ENCODE assay signal across 28 mouse cellular contexts in genomic region chr19:24792876-24793275, GRCm38 (mm10).
DNase-seq lines count a peak whose midpoint lies in the region; ATAC-seq and TF ChIP-seq lines count a peak whose summit lies in the region.
"Had no signal": no experiment of that assay in that cellular context is flagged by ENCODE, and none has a peak within 500 bp of the region (broad histone marks: within the 10 kb centered on the region; RNA-seq: fewer than 3 reads in every experiment).

No protein-coding gene starts in this region.

- no peak for DNase-seq in gastrocnemius, adult 2 months
- no peak for DNase-seq in gastrocnemius, postnatal 25 days
- DNase-seq in heart, embryonic 10.5 days (ENCODE audit: low spot score), result peak; percentile 61
- DNase-seq in heart, postnatal 10 days, result no peak
- DNase-seq in liver, embryonic 11.5 days (ENCODE audit: low spot score), result no peak
- DNase-seq in liver, result no peak
- DNase-seq: adrenal gland, adult 8-10 months; cerebellum, adult 2 months; cerebellum, postnatal 14 days; kidney, adult 9 months; kidney, postnatal 25 days; lung, postnatal 4 days; right cerebral cortex, postnatal 4 days; thymus, adult 18-20 months; thymus, postnatal 4 days had no signal

- intact Hi-C loops in gastrocnemius, adult 2 months (cut with DNase I), result no loop called here
- intact Hi-C loops in heart, postnatal 10 days (cut with DNase I), result loop anchor here (5.0 kb wide), 1 partner anchor 86 kb away; no protein-coding TSS in a partner anchor

- peaks cover 2% of the 10 kb centered on the region; the same call in 1 of the 2 replicates for H3K36me3 ChIP-seq in heart, embryonic 10.5 days
- no peaks in the 10 kb centered on the region for H3K36me3 ChIP-seq in liver, embryonic 11.5 days (ENCODE audit: control insufficient read depth, insufficient read depth, low read length)
- no peaks in the 10 kb centered on the region for H3K36me3 ChIP-seq in liver, embryonic 15.5 days (replicated peaks)
- H3K36me3 ChIP-seq: embryonic facial prominence, embryonic 15.5 days; G1E; hindbrain, embryonic 12.5 days; intestine, embryonic 15.5 days; lung, embryonic 15.5 days; midbrain, embryonic 12.5 days; neural tube, embryonic 12.5 days had no signal

- no peak overlapping the region for H3K4me2 ChIP-seq in liver, embryonic 11.5 days
- H3K4me2 ChIP-seq in liver, embryonic 15.5 days, result peak overlapping the region; percentile 50; the same call in 1 of the 2 replicates
- H3K4me2 ChIP-seq: embryonic facial prominence, embryonic 15.5 days; forebrain, embryonic 13.5 days; hindbrain, embryonic 12.5 days; intestine, embryonic 15.5 days; lung, embryonic 15.5 days; midbrain, embryonic 12.5 days; neural tube, embryonic 12.5 days had no signal

- H3K4me3 ChIP-seq in gastrocnemius, adult 2 months, result no peak overlapping the region
- no peak overlapping the region for H3K4me3 ChIP-seq in heart, embryonic 10.5 days
- no peak overlapping the region for H3K4me3 ChIP-seq in liver, embryonic 11.5 days (ENCODE audit: low read depth, low read length)
- no peak overlapping the region for H3K4me3 ChIP-seq in liver, embryonic 15.5 days (replicated peaks)
- H3K4me3 ChIP-seq: embryonic facial prominence, embryonic 15.5 days; forebrain, embryonic 13.5 days; hindbrain, embryonic 12.5 days; intestine, embryonic 15.5 days; lung, embryonic 15.5 days; megakaryocyte, embryonic 14.5 days; midbrain, embryonic 12.5 days; myocyte; neural tube, embryonic 12.5 days had no signal

- ATAC-seq in liver, embryonic 11.5 days (replicated peaks; ENCODE audit: low FRiP score), result no peak
- ATAC-seq in liver, embryonic 15.5 days (ENCODE audit: insufficient read depth), result no peak
- ATAC-seq: forebrain, embryonic 13.5 days; hindbrain, postnatal 0 days; intestine, embryonic 15.5 days had no signal

- no peaks in the 10 kb centered on the region for H3K27me3 ChIP-seq in heart, embryonic 10.5 days (ENCODE audit: insufficient read depth, poor library complexity, severe bottlenecking)
- H3K27me3 ChIP-seq in liver, embryonic 11.5 days (replicated peaks; ENCODE audit: control insufficient read depth, insufficient read depth, low read length), result no peaks in the 10 kb centered on the region
- H3K27me3 ChIP-seq in liver, embryonic 15.5 days, result no peaks in the 10 kb centered on the region
- H3K27me3 ChIP-seq: embryonic facial prominence, embryonic 15.5 days; forebrain, embryonic 13.5 days; hindbrain, embryonic 12.5 days; intestine, embryonic 15.5 days; lung, embryonic 15.5 days; neural tube, embryonic 12.5 days had no signal

- WGBS in heart, embryonic 10.5 days, result 79% methylated on average over 5 of the region's 5 CpGs
- 78% methylated on average over 5 of the region's 5 CpGs for WGBS in liver, embryonic 11.5 days
- WGBS in liver, embryonic 15.5 days (ENCODE audit: insufficient replicate concordance), result 62% methylated on average over 5 of the region's 5 CpGs

- H3K27ac ChIP-seq in gastrocnemius, adult 2 months, result peak overlapping the region; percentile 6; the same call in 1 of the 2 replicates
- peak overlapping the region; percentile 81 for H3K27ac ChIP-seq in heart, embryonic 10.5 days
- H3K27ac ChIP-seq in liver, embryonic 11.5 days (ENCODE audit: low read depth, low read length), result 0 out of 2 replicates have a peak overlapping the region, but pooled peaks have one; percentile 86
- H3K27ac ChIP-seq in liver, embryonic 15.5 days (replicated peaks), result peak overlapping the region; percentile 87; the same call in 1 of the 2 replicates
- H3K27ac ChIP-seq: embryonic facial prominence, embryonic 15.5 days; forebrain, embryonic 13.5 days; hindbrain, embryonic 12.5 days; hindbrain, postnatal 0 days; intestine, embryonic 15.5 days; lung, embryonic 15.5 days; midbrain, embryonic 12.5 days; neural tube, embryonic 12.5 days; stomach, postnatal 0 days had no signal

- no peak overlapping the region for H3K9ac ChIP-seq in liver, embryonic 11.5 days (ENCODE audit: low read depth, low read length)
- no peak overlapping the region for H3K9ac ChIP-seq in liver, embryonic 15.5 days
- H3K9ac ChIP-seq: embryonic facial prominence, embryonic 15.5 days; forebrain, embryonic 13.5 days; hindbrain, embryonic 12.5 days; intestine, embryonic 15.5 days; lung, embryonic 15.5 days; midbrain, embryonic 12.5 days; neural tube, embryonic 12.5 days had no signal

- no peaks in the 10 kb centered on the region for H3K9me3 ChIP-seq in heart, embryonic 10.5 days
- H3K9me3 ChIP-seq in liver, embryonic 11.5 days (ENCODE audit: control insufficient read depth, low read length), result no peaks in the 10 kb centered on the region
- no peaks in the 10 kb centered on the region for H3K9me3 ChIP-seq in liver, embryonic 15.5 days (replicated peaks)
- H3K9me3 ChIP-seq: embryonic facial prominence, embryonic 15.5 days; forebrain, embryonic 13.5 days; G1E; hindbrain, embryonic 12.5 days; intestine, embryonic 15.5 days; lung, embryonic 15.5 days; megakaryocyte, embryonic 14.5 days; midbrain, embryonic 12.5 days; neural tube, embryonic 12.5 days had no signal

- no peak for TF ChIP-seq CTCF in gastrocnemius, adult 2 months (IDR thresholded peaks at IDR 0.05)

- peaks cover 49% of the 10 kb centered on the region for H3K4me1 ChIP-seq in heart, embryonic 10.5 days
- peaks cover 29% of the 10 kb centered on the region for H3K4me1 ChIP-seq in liver, embryonic 11.5 days (replicated peaks; ENCODE audit: control insufficient read depth, insufficient read depth, low read length)
- H3K4me1 ChIP-seq in liver, embryonic 15.5 days (replicated peaks), result peaks cover 45% of the 10 kb centered on the region
- H3K4me1 ChIP-seq: embryonic facial prominence, embryonic 15.5 days; forebrain, embryonic 13.5 days; hindbrain, embryonic 12.5 days; intestine, embryonic 15.5 days; megakaryocyte, embryonic 14.5 days; midbrain, embryonic 12.5 days; neural tube, embryonic 12.5 days had no signal

Comparison
In these comparisons a context has a peak if more than half of its experiments do, and no peak if none do; other contexts are left out.
1. H3K27ac ChIP-seq: peak in every context shown above with its lines; median percentile 87 in liver, embryonic 15.5 days; 86 in liver, embryonic 11.5 days; 81 in heart, embryonic 10.5 days; 6 in gastrocnemius, adult 2 months.